Comparison of ENCODE assay signal across 8 mouse cellular contexts in genomic region chr5:121838341-121839127, GRCm38 (mm10). TPM values are rescaled to one million over a fixed set of nuclear protein-coding genes. Genes with fewer than 3 reads are reported as not detected.
DNase-seq lines count a peak whose midpoint lies in the region; ATAC-seq and TF ChIP-seq lines count a peak whose summit lies in the region.

No protein-coding gene starts in this region.

- WGBS in embryonic facial prominence, embryonic 13.5 days, result under 1% methylated on average over 46 of the region's 46 CpGs
- WGBS in midbrain, embryonic 10.5 days, result 1% methylated on average over 46 of the region's 46 CpGs

- peak overlapping the region; percentile 4; the same call in 1 of the 2 replicates for H3K27ac ChIP-seq in ES-E14 (ENCODE audit: insufficient read depth, low read depth, low read length, poor library complexity, severe bottlenecking)
- H3K27ac ChIP-seq in embryonic facial prominence, embryonic 13.5 days, result peak overlapping the region; percentile 71
- 0 out of 2 replicates have a peak overlapping the region, but pooled peaks have one; percentile 18 for H3K27ac ChIP-seq in midbrain, embryonic 10.5 days (replicated peaks)

- peak overlapping the region; percentile 90 for H3K4me2 ChIP-seq in embryonic facial prominence, embryonic 13.5 days

- H3K4me3 ChIP-seq in ES-E14 (ENCODE audit: insufficient read depth in 1 of 2, low read depth in 1 of 2, low read length in 2 of 2, poor library complexity in 1 of 2, severe bottlenecking in 1 of 2), result peak overlapping the region; percentile 64 to 68
- peak overlapping the region; percentile 82 for H3K4me3 ChIP-seq in embryonic facial prominence, embryonic 13.5 days
- H3K4me3 ChIP-seq in midbrain, embryonic 10.5 days, result peak overlapping the region; percentile 80

- peaks cover 47% of the 10 kb centered on the region for H3K27me3 ChIP-seq in embryonic facial prominence, embryonic 13.5 days
- peaks cover 88% of the 10 kb centered on the region for H3K27me3 ChIP-seq in midbrain, embryonic 10.5 days (ENCODE audit: low read depth, poor library complexity, severe bottlenecking)

- H3K9me3 ChIP-seq in ES-E14 (ENCODE audit: control insufficient read depth, insufficient read depth, low read depth, low read length), result no peaks in the 10 kb centered on the region
- H3K9me3 ChIP-seq in embryonic facial prominence, embryonic 13.5 days, result no peaks in the 10 kb centered on the region
- H3K9me3 ChIP-seq in midbrain, embryonic 10.5 days (replicated peaks), result peaks cover 6% of the 10 kb centered on the region; the same call in 1 of the 2 replicates

- H3K36me3 ChIP-seq in ES-E14 (ENCODE audit: control insufficient read depth, insufficient read depth, low read length, poor library complexity, severe bottlenecking), result no peaks in the 10 kb centered on the region
- no peaks in the 10 kb centered on the region for H3K36me3 ChIP-seq in embryonic facial prominence, embryonic 13.5 days
- H3K36me3 ChIP-seq in midbrain, embryonic 10.5 days, result no peaks in the 10 kb centered on the region

- in situ Hi-C loops in ES-E14 (cut with MboI; ENCODE audit: low sequenced_read_pairs in 2 of 2, unreplicated experiment in 2 of 2), result no loop called here

- no peak for ATAC-seq in embryonic facial prominence, embryonic 13.5 days (ENCODE audit: insufficient number of reproducible peaks, insufficient read depth, low FRiP score, low TSS enrichment, low read depth)

- intact Hi-C loops in heart, postnatal 14 days (cut with DNase I), result no loop called here

- H3K9ac ChIP-seq in ES-E14 (ENCODE audit: insufficient read depth, low read depth, low read length, poor library complexity, severe bottlenecking), result peak overlapping the region; percentile 60
- H3K9ac ChIP-seq in embryonic facial prominence, embryonic 13.5 days, result peak overlapping the region; percentile 69

- H3K4me1 ChIP-seq in ES-E14 (ENCODE audit: control insufficient read depth in 2 of 2, insufficient read depth in 2 of 2, low read length in 2 of 2, poor library complexity in 1 of 2), result peaks cover 4 to 27% of the 10 kb centered on the region in 2 experiments
- peaks cover 50% of the 10 kb centered on the region for H3K4me1 ChIP-seq in embryonic facial prominence, embryonic 13.5 days
- peaks cover 73% of the 10 kb centered on the region for H3K4me1 ChIP-seq in midbrain, embryonic 10.5 days

- DNase-seq in B cell, adult 2 months, result peak; percentile 86 to 89
- no peak for DNase-seq in ES-E14 (ENCODE audit: low read depth, low spot score)
- peak; percentile 71 to 73 for DNase-seq in heart, postnatal 14 days
- peak; percentile 35 to 66 for DNase-seq in layer of hippocampus, postnatal 14 days (ENCODE audit: low spot score in 2 of 2)
- DNase-seq in midbrain, embryonic 10.5 days (ENCODE audit: low spot score), result peak; percentile 50
- DNase-seq in spleen, postnatal 36 days (ENCODE audit: low spot score in 2 of 2), result peak; percentile 89 to 90
- no peak for DNase-seq in frontal cortex, postnatal 14 days (ENCODE audit: low spot score in 2 of 2)

TF ChIP-seq in ES-E14, 5 proteins besides CTCF, POLR2A, EP300 and RAD21:
- TF ChIP-seq ZC3H11A (IDR thresholded peaks at IDR 0.05; ENCODE audit: borderline replicate concordance, low read depth, low read length) (no peak), CHD2 (IDR thresholded peaks at IDR 0.05; ENCODE audit: low read depth, low read length) (peak; percentile 58), HCFC1 (IDR thresholded peaks at IDR 0.05; ENCODE audit: borderline replicate concordance, insufficient read depth, low read length) (no peak), ZNF384 (IDR thresholded peaks at IDR 0.05; ENCODE audit: low read depth, low read length) (no peak)

RNA-seq across cellular contexts. Expression of gene Sh2b3, which starts 1.1 kb away (rescaled TPM):
- 9.1 and 10.5 TPM in 2 replicates for total RNA-seq in ES-E14 (2012; rRNA removed)
- 11.3 and 12.2 TPM in 2 replicates for polyA plus RNA-seq in embryonic facial prominence, embryonic 13.5 days (2015; fragmentation: Nextera tagmentation; extraction: Ambion mirVana)
- 10 to 100 TPM; 31.8 to 33.6 TPM for total RNA-seq in heart, postnatal 14 days (2021)
- total RNA-seq in layer of hippocampus, postnatal 14 days (2021), result 10 to 100 TPM; 18.5 to 18.7 TPM
- 6.9 and 8.1 TPM in 2 replicates for polyA plus RNA-seq in midbrain, embryonic 10.5 days (2016; fragmentation: Nextera tagmentation; extraction: Ambion mirVana)

RNA-seq across cellular contexts. Expression of gene Pheta1, which starts 10.2 kb away (rescaled TPM):
- 13.4 and 13.6 TPM in 2 replicates for total RNA-seq in ES-E14 (2012; rRNA removed)
- polyA plus RNA-seq in embryonic facial prominence, embryonic 13.5 days (2015; fragmentation: Nextera tagmentation; extraction: Ambion mirVana), result 36.2 and 41.1 TPM in 2 replicates
- 10 to 100 TPM; 13.2 to 13.6 TPM for total RNA-seq in heart, postnatal 14 days (2021)
- 10 to 100 TPM; 10.3 to 12.4 TPM for total RNA-seq in layer of hippocampus, postnatal 14 days (2021)
- 46.7 and 52.9 TPM in 2 replicates for polyA plus RNA-seq in midbrain, embryonic 10.5 days (2016; fragmentation: Nextera tagmentation; extraction: Ambion mirVana)

Comparison
In these comparisons a context has a peak if more than half of its experiments do, and no peak if none do; other contexts are left out.
1. DNase-seq: peak in B cell, adult 2 months (2 of 2), heart, postnatal 14 days (2 of 2), layer of hippocampus, postnatal 14 days (2 of 2), midbrain, embryonic 10.5 days (single experiment) and spleen, postnatal 36 days (2 of 2); none in ES-E14 (single experiment) and frontal cortex, postnatal 14 days (0 of 2).
2. H3K27ac ChIP-seq: peak in every context shown above with its lines; median percentile 71 in embryonic facial prominence, embryonic 13.5 days; 18 in midbrain, embryonic 10.5 days; 4 in ES-E14.
3. Peak in every context shown above with its lines, with median percentiles within 50 percentile points of each other: H3K4me3 ChIP-seq.